Mouse (Mus musculus): ENCODE measurements around the gene Catsper1. TPM values are rescaled to one million over a fixed set of nuclear protein-coding genes. Genes with fewer than 3 reads are reported as not detected.
A peak's percentile ranks its signal among the peaks of the same experiment; 100 is the strongest.

The Catsper1 gene
- polyA plus RNA-seq, 1 experiment, result not detected

DNA sequence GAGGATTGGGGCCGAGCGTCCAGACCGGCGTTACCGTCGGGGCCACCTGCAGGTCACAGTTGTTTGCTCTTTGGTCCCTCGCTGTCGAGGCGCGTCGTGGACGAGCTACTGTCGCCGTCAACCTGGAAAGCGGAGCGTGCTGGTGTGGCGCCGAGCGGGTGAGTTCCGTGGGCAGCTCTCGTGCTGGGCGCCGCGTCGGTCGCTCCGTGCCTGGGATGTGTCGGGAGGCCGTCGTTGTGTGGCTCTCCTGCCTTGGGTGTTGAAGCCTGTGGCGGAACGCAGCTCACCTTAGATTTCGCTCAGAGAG lies 31.5 kb downstream of the Catsper1 start, which contains the start of gene Banf1:
Gene Banf1 (minus strand): TSS at position 116 of the 307 bp plus-strand sequence.
- peak within 1 kb of the TSS; percentile 87 for H3ac ChIP-seq (ENCODE audit: control insufficient read depth, insufficient read length, low read depth)
- no peaks in the 10 kb centered on the region for H3K27me3 ChIP-seq (ENCODE audit: control insufficient read depth, insufficient read depth, insufficient read length)
- peak within 1 kb of the TSS; percentile 100 for H3K4me3 ChIP-seq (ENCODE audit: insufficient read depth, poor library complexity, severe bottlenecking)
- TF ChIP-seq MYOD1 (IDR thresholded peaks at IDR 0.05; ENCODE audit: control insufficient read depth, insufficient read length, low read depth) (no peak), USF1 (IDR thresholded peaks at IDR 0.05; ENCODE audit: low read depth) (no peak)
- H3K79me3 ChIP-seq (ENCODE audit: low read depth), result peaks cover 49% of the 10 kb centered on the region
- peaks cover 62% of the 10 kb centered on the region for H3K36me3 ChIP-seq (ENCODE audit: control insufficient read depth, insufficient read depth)
- peaks cover 79% of the 10 kb centered on the region for H3K79me2 ChIP-seq (ENCODE audit: control insufficient read depth, insufficient read depth)

DNA sequence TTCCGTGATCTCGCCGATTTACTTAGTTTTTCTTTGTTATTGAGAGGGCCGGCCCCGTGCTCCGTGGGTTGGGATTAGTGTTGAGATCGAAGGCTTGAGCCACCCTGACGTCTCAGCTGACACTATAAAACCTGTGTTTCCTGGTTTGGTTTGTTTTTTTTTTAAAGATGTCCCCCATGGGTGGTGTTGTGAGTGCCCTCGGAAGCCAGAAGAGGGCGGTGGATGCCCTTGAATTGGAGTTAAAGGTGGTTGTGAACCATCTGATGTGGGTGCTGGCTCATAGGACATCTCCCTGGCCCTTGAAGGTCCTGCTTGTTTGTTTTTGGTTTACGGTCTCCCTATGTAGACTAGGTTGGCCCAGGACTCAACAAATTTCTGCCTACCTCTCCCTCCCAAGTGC lies 31.9 kb downstream of the Catsper1 start:
- TF ChIP-seq CTCF (IDR thresholded peaks at IDR 0.05; ENCODE audit: control insufficient read depth, insufficient read depth, insufficient read length), result no peak
- no peak for TF ChIP-seq MYOG (IDR thresholded peaks at IDR 0.05; ENCODE audit: control insufficient read depth, extremely low read depth, insufficient read length)
- no peak for TF ChIP-seq MAX (IDR thresholded peaks at IDR 0.05)
- TF ChIP-seq MYOD1 (IDR thresholded peaks at IDR 0.05; ENCODE audit: control insufficient read depth, insufficient read length, low read depth), result no peak
- no peak for TF ChIP-seq CEBPB (IDR thresholded peaks at IDR 0.05; ENCODE audit: low read depth)
- TF ChIP-seq USF1 (IDR thresholded peaks at IDR 0.05; ENCODE audit: low read depth), result no peak
- TF ChIP-seq FOSL1 (IDR thresholded peaks at IDR 0.05; ENCODE audit: insufficient read depth, low read length, poor library complexity, severe bottlenecking), result no peak
- Histone ChIP-seq H3K4me3 (ENCODE audit: insufficient read depth, poor library complexity, severe bottlenecking) (peak overlapping the region; percentile 100), H3K79me2 (ENCODE audit: control insufficient read depth, insufficient read depth) (peaks cover 79% of the 10 kb centered on the region), H3K36me3 (ENCODE audit: control insufficient read depth, insufficient read depth) (peaks cover 67% of the 10 kb centered on the region), H3K79me3 (ENCODE audit: low read depth) (peaks cover 49% of the 10 kb centered on the region), H3K27me3 (ENCODE audit: control insufficient read depth, insufficient read depth, insufficient read length) (no peaks in the 10 kb centered on the region), H3ac (ENCODE audit: control insufficient read depth, insufficient read length, low read depth) (peak overlapping the region; percentile 87)

- Histone ChIP-seq H3K79me3 (ENCODE audit: low read depth) (peaks cover 36% of the 10 kb centered on the region), H3K79me2 (ENCODE audit: control insufficient read depth, insufficient read depth) (peaks cover 46% of the 10 kb centered on the region), H3ac (ENCODE audit: control insufficient read depth, insufficient read length, low read depth) (no peak overlapping the region), H3K27me3 (ENCODE audit: control insufficient read depth, insufficient read depth, insufficient read length) (no peaks in the 10 kb centered on the region), H3K4me3 (ENCODE audit: insufficient read depth, poor library complexity, severe bottlenecking) (no peak overlapping the region), H3K36me3 (ENCODE audit: control insufficient read depth, insufficient read depth) (peaks cover 56% of the 10 kb centered on the region)
- TF ChIP-seq MAX (IDR thresholded peaks at IDR 0.05) (no peak), USF1 (IDR thresholded peaks at IDR 0.05; ENCODE audit: low read depth) (no peak), MYOD1 (IDR thresholded peaks at IDR 0.05; ENCODE audit: control insufficient read depth, insufficient read length, low read depth) (no peak), MYOG (IDR thresholded peaks at IDR 0.05; ENCODE audit: control insufficient read depth, extremely low read depth, insufficient read length) (no peak), CTCF (IDR thresholded peaks at IDR 0.05; ENCODE audit: control insufficient read depth, insufficient read depth, insufficient read length) (no peak), CEBPB (IDR thresholded peaks at IDR 0.05; ENCODE audit: low read depth) (no peak), FOSL1 (IDR thresholded peaks at IDR 0.05; ENCODE audit: insufficient read depth, low read length, poor library complexity, severe bottlenecking) (no peak)
Measured at GRCm38 (mm10) chr19:5370932-5371331, 35.4 kb downstream of the Catsper1 start.

GRCm38 (mm10) chr19:5372724-5373123 lies 37.2 kb downstream of the Catsper1 start:
- Histone ChIP-seq H3K36me3 (ENCODE audit: control insufficient read depth, insufficient read depth) (peaks cover 66% of the 10 kb centered on the region), H3ac (ENCODE audit: control insufficient read depth, insufficient read length, low read depth) (no peak overlapping the region), H3K79me2 (ENCODE audit: control insufficient read depth, insufficient read depth) (peaks cover 34% of the 10 kb centered on the region), H3K27me3 (ENCODE audit: control insufficient read depth, insufficient read depth, insufficient read length) (no peaks in the 10 kb centered on the region), H3K79me3 (ENCODE audit: low read depth) (peaks cover 26% of the 10 kb centered on the region), H3K4me3 (ENCODE audit: insufficient read depth, poor library complexity, severe bottlenecking) (no peak overlapping the region)
- TF ChIP-seq MYOD1 (IDR thresholded peaks at IDR 0.05; ENCODE audit: control insufficient read depth, insufficient read length, low read depth), result no peak
- no peak for TF ChIP-seq MYOG (IDR thresholded peaks at IDR 0.05; ENCODE audit: control insufficient read depth, extremely low read depth, insufficient read length)
- no peak for TF ChIP-seq FOSL1 (IDR thresholded peaks at IDR 0.05; ENCODE audit: insufficient read depth, low read length, poor library complexity, severe bottlenecking)
- TF ChIP-seq CTCF (IDR thresholded peaks at IDR 0.05; ENCODE audit: control insufficient read depth, insufficient read depth, insufficient read length), result no peak
- TF ChIP-seq CEBPB (IDR thresholded peaks at IDR 0.05; ENCODE audit: low read depth), result no peak
- TF ChIP-seq USF1 (IDR thresholded peaks at IDR 0.05; ENCODE audit: low read depth), result no peak
- no peak for TF ChIP-seq MAX (IDR thresholded peaks at IDR 0.05)

DNA sequence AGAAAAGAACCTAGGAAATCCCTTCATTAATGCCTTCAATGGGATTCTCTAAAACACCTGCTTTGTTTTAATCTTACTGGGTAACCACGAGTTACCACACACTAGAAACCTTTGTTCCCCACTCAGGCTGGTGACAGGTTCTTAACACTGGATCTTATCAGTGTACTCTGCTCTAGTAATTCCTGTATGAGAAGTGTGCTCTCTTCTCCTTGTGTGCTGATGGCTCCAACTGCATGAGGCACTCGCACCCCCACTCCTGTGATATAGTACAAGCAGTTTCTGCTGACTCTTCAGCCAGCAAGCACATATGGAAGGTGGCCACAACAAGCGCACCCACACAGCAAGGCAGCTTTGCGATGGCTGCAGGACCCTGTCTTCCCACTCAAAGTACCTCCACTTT lies 38.6 kb downstream of the Catsper1 start:
- H3K79me3 ChIP-seq (ENCODE audit: low read depth), result peaks cover 11% of the 10 kb centered on the region
- peaks cover 19% of the 10 kb centered on the region for H3K79me2 ChIP-seq (ENCODE audit: control insufficient read depth, insufficient read depth)
- H3ac ChIP-seq (ENCODE audit: control insufficient read depth, insufficient read length, low read depth), result no peak overlapping the region
- peaks cover 67% of the 10 kb centered on the region for H3K36me3 ChIP-seq (ENCODE audit: control insufficient read depth, insufficient read depth)
- H3K4me3 ChIP-seq (ENCODE audit: insufficient read depth, poor library complexity, severe bottlenecking), result no peak overlapping the region
- TF ChIP-seq CEBPB (IDR thresholded peaks at IDR 0.05; ENCODE audit: low read depth) (no peak), USF1 (IDR thresholded peaks at IDR 0.05; ENCODE audit: low read depth) (no peak), MAX (IDR thresholded peaks at IDR 0.05) (no peak), FOSL1 (IDR thresholded peaks at IDR 0.05; ENCODE audit: insufficient read depth, low read length, poor library complexity, severe bottlenecking) (no peak), CTCF (IDR thresholded peaks at IDR 0.05; ENCODE audit: control insufficient read depth, insufficient read depth, insufficient read length) (no peak), MYOD1 (IDR thresholded peaks at IDR 0.05; ENCODE audit: control insufficient read depth, insufficient read length, low read depth) (no peak), MYOG (IDR thresholded peaks at IDR 0.05; ENCODE audit: control insufficient read depth, extremely low read depth, insufficient read length) (no peak)
- no peaks in the 10 kb centered on the region for H3K27me3 ChIP-seq (ENCODE audit: control insufficient read depth, insufficient read depth, insufficient read length)

DNA sequence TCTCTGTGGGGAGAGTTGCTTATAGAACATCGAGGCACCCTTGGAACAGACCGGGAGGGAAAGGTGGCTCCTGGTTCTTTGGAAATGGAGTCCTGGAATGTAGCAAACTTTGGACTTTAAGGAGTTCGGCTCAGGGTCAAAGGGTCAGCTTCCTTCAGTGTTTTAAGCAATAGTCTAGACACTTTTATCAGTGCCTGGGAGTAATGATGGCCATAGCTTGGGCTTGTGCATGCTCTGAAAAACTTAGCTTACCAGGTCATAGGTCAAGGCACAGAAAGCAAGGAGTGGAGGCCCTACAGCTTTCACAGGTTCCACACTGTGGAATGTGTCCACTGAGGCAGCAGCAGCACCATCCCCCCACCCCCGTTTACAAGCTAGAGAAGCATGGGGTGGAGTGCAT lies 39.2 kb downstream of the Catsper1 start:
- peaks cover 13% of the 10 kb centered on the region for H3K79me2 ChIP-seq (ENCODE audit: control insufficient read depth, insufficient read depth)
- H3K27me3 ChIP-seq (ENCODE audit: control insufficient read depth, insufficient read depth, insufficient read length), result no peaks in the 10 kb centered on the region
- TF ChIP-seq USF1 (IDR thresholded peaks at IDR 0.05; ENCODE audit: low read depth) (no peak), CTCF (IDR thresholded peaks at IDR 0.05; ENCODE audit: control insufficient read depth, insufficient read depth, insufficient read length) (no peak), MAX (IDR thresholded peaks at IDR 0.05) (no peak), FOSL1 (IDR thresholded peaks at IDR 0.05; ENCODE audit: insufficient read depth, low read length, poor library complexity, severe bottlenecking) (no peak)
- H3ac ChIP-seq (ENCODE audit: control insufficient read depth, insufficient read length, low read depth), result no peak overlapping the region
- peaks cover 67% of the 10 kb centered on the region for H3K36me3 ChIP-seq (ENCODE audit: control insufficient read depth, insufficient read depth)
- H3K4me3 ChIP-seq (ENCODE audit: insufficient read depth, poor library complexity, severe bottlenecking), result no peak overlapping the region
- H3K79me3 ChIP-seq (ENCODE audit: low read depth), result peaks cover 5% of the 10 kb centered on the region

Measured in C2C12 (cell line).